Mouse (Mus musculus): ENCODE measurements around the gene Gm20388. TPM values are rescaled to one million over a fixed set of nuclear protein-coding genes. Genes with fewer than 3 reads are reported as not detected.
"Not testable (repeated sequence)": the region's sequence is repeated elsewhere in the genome, so short reads cannot be mapped to it uniquely, and the experiment has no call there.

The Gm20388 gene
- polyA plus RNA-seq, 1 experiment from 2014 or later, result 47.1 TPM

- no peak overlapping the region for H3K4me3 ChIP-seq (ENCODE audit: inconsistent target)
- WGBS (ENCODE audit: missing documents), result 98% methylated on average over 5 of the region's 5 CpGs
- peaks cover 18% of the 10 kb centered on the region for H3K36me3 ChIP-seq (ENCODE audit: inconsistent target)
- H3K27ac ChIP-seq, result no peak overlapping the region
- no peaks in the 10 kb centered on the region for H3K79me2 ChIP-seq (ENCODE audit: inconsistent target)
Observed at GRCm38 (mm10) chr8:123993597-123993996, 4083.0 kb downstream of the Gm20388 start.

- WGBS (ENCODE audit: missing documents), result 97% methylated on average over 3 of the region's 3 CpGs
- no peak overlapping the region for H3K4me3 ChIP-seq (ENCODE audit: inconsistent target)
- H3K36me3 ChIP-seq (ENCODE audit: inconsistent target), result peaks cover 18% of the 10 kb centered on the region
- H3K79me2 ChIP-seq (ENCODE audit: inconsistent target), result peaks cover 2% of the 10 kb centered on the region; the same call in 1 of the 2 replicates
- H3K27ac ChIP-seq, result no peak overlapping the region
Observed at GRCm38 (mm10) chr8:123993997-123994396, 4083.4 kb downstream of the Gm20388 start.

- Histone ChIP-seq H3K79me2 (ENCODE audit: inconsistent target) (peaks cover 22% of the 10 kb centered on the region; the same call in 1 of the 2 replicates), H3K4me3 (ENCODE audit: inconsistent target) (no peak overlapping the region), H3K27ac (no peak overlapping the region), H3K36me3 (ENCODE audit: inconsistent target) (peaks cover 50% of the 10 kb centered on the region)
- 95% methylated on average over 2 of the region's 2 CpGs for WGBS (ENCODE audit: missing documents)
Observed at GRCm38 (mm10) chr8:123999568-123999967, 4088.9 kb downstream of the Gm20388 start.

GRCm38 (mm10) chr8:124002546-124003108 is 4092.0 kb downstream of the Gm20388 start:
- Histone ChIP-seq H3K4me3 (ENCODE audit: inconsistent target) (no peak overlapping the region), H3K27ac (no peak overlapping the region), H3K79me2 (ENCODE audit: inconsistent target) (peaks cover 22% of the 10 kb centered on the region; the same call in 1 of the 2 replicates), H3K36me3 (ENCODE audit: inconsistent target) (peaks cover 60% of the 10 kb centered on the region)
- 94% methylated on average over 10 of the region's 10 CpGs for whole genome bisulfite sequencing (ENCODE audit: missing documents)

DNA sequence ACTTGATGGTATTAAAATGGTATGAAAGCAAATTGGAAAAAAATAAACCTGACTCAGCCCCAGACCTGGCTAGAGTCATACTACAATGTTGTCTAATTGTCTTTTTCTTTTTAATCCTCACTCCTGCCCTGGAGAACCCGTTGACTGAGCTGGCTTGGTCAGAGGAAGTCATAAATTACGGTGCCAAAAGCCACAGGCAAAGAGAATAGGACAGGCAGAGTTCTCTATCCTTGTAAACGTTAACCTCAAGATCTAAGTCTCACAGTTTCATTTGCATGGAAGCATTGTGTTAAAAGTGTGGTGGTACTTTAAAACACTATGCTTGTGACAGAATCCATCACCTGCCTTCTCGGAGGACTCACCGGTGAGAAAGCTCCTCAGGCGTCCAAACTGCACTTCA is 4097.2 kb downstream of the Gm20388 start:
- Histone ChIP-seq H3K36me3 (ENCODE audit: inconsistent target) (peaks cover 53% of the 10 kb centered on the region), H3K4me3 (ENCODE audit: inconsistent target) (no peak overlapping the region), H3K79me2 (ENCODE audit: inconsistent target) (peaks cover 33% of the 10 kb centered on the region), H3K27ac (no peak overlapping the region)
- 21% methylated on average over 6 of the region's 6 CpGs for WGBS (ENCODE audit: missing documents)

DNA sequence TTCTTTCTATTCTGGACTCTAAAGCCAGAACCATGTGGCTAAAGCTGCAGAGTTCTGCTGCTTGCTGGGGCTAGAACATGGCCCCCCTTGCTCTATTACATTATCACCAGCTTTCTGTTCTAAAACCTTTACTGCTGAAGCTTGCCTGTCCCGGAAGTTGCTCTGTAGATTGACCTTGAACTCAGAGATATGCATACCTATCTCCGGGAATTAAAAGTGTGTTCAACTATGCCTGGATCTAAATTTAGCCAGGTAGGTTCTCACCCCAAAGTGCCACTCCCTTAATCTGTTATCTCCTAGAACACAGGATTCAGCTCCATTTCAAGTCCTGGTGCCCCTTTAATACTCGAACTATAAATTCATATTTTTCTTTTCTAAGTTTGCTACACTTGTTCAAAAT is 4100.9 kb downstream of the Gm20388 start:
- Histone ChIP-seq H3K27ac (no peak overlapping the region), H3K4me3 (ENCODE audit: inconsistent target) (no peak overlapping the region), H3K36me3 (ENCODE audit: inconsistent target) (peaks cover 17% of the 10 kb centered on the region; the same call in 1 of the 2 replicates), H3K79me2 (ENCODE audit: inconsistent target) (peaks cover 70% of the 10 kb centered on the region)
- WGBS (ENCODE audit: missing documents), result 96% methylated on average over 3 of the region's 3 CpGs

GRCm38 (mm10) chr8:124011989-124012586 is 4101.4 kb downstream of the Gm20388 start:
- Histone ChIP-seq H3K4me3 (ENCODE audit: inconsistent target) (no peak overlapping the region), H3K79me2 (ENCODE audit: inconsistent target) (peaks cover 75% of the 10 kb centered on the region), H3K36me3 (ENCODE audit: inconsistent target) (peaks cover 12% of the 10 kb centered on the region; the same call in 1 of the 2 replicates), H3K27ac (no peak overlapping the region)
- 95% methylated on average over 3 of the region's 3 CpGs for WGBS (ENCODE audit: missing documents)

- not testable (repeated sequence) for H3K4me3 ChIP-seq (ENCODE audit: inconsistent target); H3K27ac ChIP-seq; H3K36me3 ChIP-seq (ENCODE audit: inconsistent target)
- peaks cover 97% of the 10 kb centered on the region for H3K79me2 ChIP-seq (ENCODE audit: inconsistent target)
- 93% methylated on average over 3 of the region's 7 CpGs for WGBS (ENCODE audit: missing documents)
Observed at GRCm38 (mm10) chr8:124014299-124014698, 4103.7 kb downstream of the Gm20388 start.

DNA sequence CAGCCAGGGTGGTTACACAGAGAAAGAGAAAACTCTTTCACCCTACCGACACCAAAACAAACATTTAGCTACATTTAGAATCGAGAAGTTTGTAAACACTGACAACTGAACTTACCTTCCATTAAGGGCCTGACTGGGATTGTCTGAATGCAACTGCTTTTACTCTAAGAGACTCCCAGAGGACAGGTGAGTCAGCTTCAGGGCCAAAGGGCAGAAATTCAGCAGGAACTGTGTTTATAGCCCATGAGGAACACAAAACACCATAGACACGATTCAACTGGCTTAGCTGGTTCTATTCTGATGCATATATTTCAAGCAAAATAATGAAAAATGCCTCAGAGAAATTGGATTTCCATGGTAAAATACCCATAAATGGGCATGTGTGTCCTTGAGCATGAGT is 4104.1 kb downstream of the Gm20388 start:
- Histone ChIP-seq H3K36me3 (ENCODE audit: inconsistent target) (no peaks in the 10 kb centered on the region), H3K27ac (no peak overlapping the region), H3K79me2 (ENCODE audit: inconsistent target) (peaks cover 99% of the 10 kb centered on the region), H3K4me3 (ENCODE audit: inconsistent target) (no peak overlapping the region)
- 78% methylated on average over 3 of the region's 3 CpGs for WGBS (ENCODE audit: missing documents)

- Histone ChIP-seq H3K36me3 (ENCODE audit: inconsistent target) (no peaks in the 10 kb centered on the region; the same call in 1 of the 2 replicates), H3K27ac (no peak overlapping the region), H3K4me3 (ENCODE audit: inconsistent target) (peak overlapping the region; percentile 72), H3K79me2 (ENCODE audit: inconsistent target) (peaks cover 83% of the 10 kb centered on the region)
- 25% methylated on average over 13 of the region's 13 CpGs for WGBS (ENCODE audit: missing documents)
Observed at GRCm38 (mm10) chr8:124019782-124020181, 4109.1 kb downstream of the Gm20388 start.

DNA sequence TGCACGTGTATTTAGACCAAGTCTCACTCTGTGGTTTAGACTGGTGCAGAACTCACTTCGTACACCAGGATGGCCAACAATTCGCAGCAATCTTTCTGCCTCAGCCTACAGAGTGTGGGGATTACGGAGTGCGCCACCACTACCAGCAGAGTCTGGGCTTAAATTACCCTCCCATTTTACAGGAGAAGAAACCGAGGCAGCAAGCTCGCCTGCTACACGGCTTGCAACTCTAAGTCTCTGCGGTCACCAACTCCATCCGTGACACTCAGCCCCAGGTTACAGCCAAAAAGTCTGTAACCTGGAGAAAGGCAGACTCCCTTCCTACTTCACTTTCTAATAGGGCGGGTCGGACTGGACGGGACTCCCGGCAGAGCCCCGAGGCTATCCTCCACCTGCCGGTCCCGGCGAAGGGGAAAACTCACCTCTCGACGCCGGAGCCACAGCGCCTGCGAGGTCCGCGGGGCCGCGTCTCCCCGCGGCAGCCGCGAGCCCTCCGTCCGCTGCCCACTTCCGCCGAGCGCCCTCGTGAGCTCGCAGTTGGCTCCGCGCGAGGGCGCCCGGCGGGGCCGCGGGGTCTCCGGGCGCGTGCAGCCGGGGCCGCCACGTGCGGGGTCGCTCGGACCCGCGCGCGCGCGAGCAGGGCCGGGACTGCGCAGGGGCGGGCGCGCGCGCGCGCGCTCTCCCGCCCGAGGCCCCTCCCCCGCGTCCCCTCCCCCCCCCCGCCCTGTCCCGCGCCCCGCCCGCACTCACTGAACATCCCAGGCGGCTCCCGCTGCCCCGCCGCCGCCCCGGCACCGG is 4110.0 kb downstream of the Gm20388 start:
- peaks cover 75% of the 10 kb centered on the region for H3K79me2 ChIP-seq (ENCODE audit: inconsistent target)
- H3K4me3 ChIP-seq (ENCODE audit: inconsistent target), result peak overlapping the region; percentile 72
- H3K27ac ChIP-seq, result peak overlapping the region; percentile 24; the same call in 1 of the 2 replicates
- H3K36me3 ChIP-seq (ENCODE audit: inconsistent target), result no peaks in the 10 kb centered on the region; the same call in 1 of the 2 replicates
- under 1% methylated on average over 65 of the region's 87 CpGs for WGBS (ENCODE audit: missing documents)

- Histone ChIP-seq H3K4me3 (ENCODE audit: inconsistent target) (peak within 1 kb of the TSS; percentile 87), H3K36me3 (ENCODE audit: inconsistent target) (no peaks in the 10 kb centered on the region; the same call in 1 of the 2 replicates), H3K79me2 (ENCODE audit: inconsistent target) (peaks cover 66% of the 10 kb centered on the region), H3K27ac (peak within 1 kb of the TSS; percentile 27; the same call in 1 of the 2 replicates)
- WGBS (ENCODE audit: missing documents), result under 1% methylated on average over 72 of the region's 74 CpGs
Observed at GRCm38 (mm10) chr8:124021237-124022227, 4110.9 kb downstream of the Gm20388 start, which contains the start of the genes Taf5l and Urb2. Gene Taf5l (minus strand): TSS chr8:124021397. Gene Urb2 (plus strand): TSS chr8:124021508.

DNA sequence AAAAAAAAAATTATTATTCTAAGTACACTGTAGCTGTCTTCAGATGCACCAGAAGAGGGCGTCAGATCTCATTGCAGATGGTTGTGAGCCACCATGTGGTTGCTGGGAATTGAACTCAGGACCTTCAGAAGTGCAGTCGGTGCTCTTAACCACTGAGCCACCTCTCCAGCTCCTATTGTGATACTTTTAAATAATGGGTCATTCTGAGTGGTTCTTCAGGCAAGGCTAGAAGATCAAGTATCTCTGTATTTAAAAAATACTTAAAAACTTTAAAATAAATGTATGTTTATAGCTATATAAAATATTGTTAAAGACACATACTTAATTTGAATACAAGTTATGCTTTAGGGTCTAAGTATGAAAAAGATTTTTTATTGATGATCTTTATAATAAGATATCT is 4115.6 kb downstream of the Gm20388 start:
- Histone ChIP-seq H3K79me2 (ENCODE audit: inconsistent target) (peaks cover 25% of the 10 kb centered on the region), H3K36me3 (ENCODE audit: inconsistent target) (peaks cover 30% of the 10 kb centered on the region)
- H3K4me3 ChIP-seq (ENCODE audit: inconsistent target); H3K27ac ChIP-seq: not testable (repeated sequence)
- 94% methylated on average over 2 of the region's 2 CpGs for WGBS (ENCODE audit: missing documents)

DNA sequence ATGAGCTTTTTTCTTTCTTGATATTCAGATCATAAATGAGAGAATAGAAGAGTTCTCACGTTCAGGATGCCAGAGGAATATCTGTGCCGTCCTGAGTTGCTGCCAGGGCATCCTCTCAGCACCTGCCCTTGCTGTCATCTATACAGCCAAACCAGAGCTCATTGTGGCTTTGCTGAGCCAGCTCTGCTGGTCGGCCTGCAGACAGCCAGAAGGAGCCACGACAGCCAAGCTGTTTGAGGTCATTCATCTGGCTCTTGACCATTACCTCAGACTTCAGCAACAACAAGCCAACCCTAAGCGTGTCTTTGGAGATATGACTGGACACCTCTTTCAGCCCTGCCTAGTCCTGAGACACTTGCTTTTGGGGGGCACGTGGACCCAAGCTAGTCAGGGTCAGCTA is 4117.2 kb downstream of the Gm20388 start:
- Histone ChIP-seq H3K4me3 (ENCODE audit: inconsistent target) (no peak overlapping the region), H3K27ac (no peak overlapping the region), H3K79me2 (ENCODE audit: inconsistent target) (peaks cover 10% of the 10 kb centered on the region), H3K36me3 (ENCODE audit: inconsistent target) (peaks cover 30% of the 10 kb centered on the region)
- WGBS (ENCODE audit: missing documents), result 94% methylated on average over 6 of the region's 6 CpGs

Data from macrophage (primary cell).